Mouse (Mus musculus): ENCODE results near the gene Gan. TPM values are rescaled to one million over a fixed set of nuclear protein-coding genes. Genes with fewer than 3 reads are reported as not detected.

Gan gene
- polyA plus RNA-seq (2012; rRNA removed) = 5.8 and 6.5 TPM in 2 replicates

GRCm38 (mm10) chr8:117158135-117158761 lies at the start of gene Gan:
Gene Gan, plus strand, starts transcription at chr8:117158135.

DNA sequence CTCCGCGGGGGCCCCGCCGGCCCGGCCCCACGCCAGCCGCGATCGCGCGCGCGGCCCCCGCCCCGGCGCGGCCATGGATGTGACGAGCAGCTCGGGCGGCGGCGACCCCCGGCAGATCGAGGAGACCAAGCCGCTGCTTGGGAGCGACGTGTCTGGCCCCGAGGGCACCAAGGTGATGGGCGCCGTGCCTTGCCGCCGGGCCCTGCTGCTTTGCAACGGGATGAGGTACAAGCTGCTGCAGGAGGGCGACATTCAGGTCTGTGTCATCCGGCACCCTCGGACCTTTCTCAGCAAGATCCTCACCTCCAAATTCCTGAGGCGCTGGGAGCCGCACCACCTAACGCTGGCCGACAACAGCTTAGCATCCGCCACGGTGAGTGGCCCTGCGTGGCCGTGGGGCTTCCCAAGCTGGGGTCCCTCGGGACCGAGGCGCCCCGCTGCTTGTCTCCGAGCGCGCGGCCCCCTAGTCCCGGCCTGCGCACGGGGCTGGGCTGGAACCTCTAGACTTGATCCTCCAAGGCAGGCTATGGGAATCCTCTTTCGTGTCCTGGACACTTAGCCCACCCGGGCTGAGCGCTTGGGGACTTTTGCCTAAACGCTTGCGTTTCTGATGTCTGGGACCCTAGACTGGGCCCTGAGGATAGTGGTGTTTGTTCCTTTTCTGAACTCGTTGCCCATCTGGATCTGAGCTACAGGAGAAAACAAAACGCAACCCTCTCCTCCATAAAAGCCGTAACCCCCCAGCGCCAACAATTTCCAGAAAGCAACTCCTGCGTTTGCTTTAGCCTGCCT lies 99.3 kb downstream of the Gan start, which contains the start of gene Cmip:
Gene Cmip (plus strand): TSS at position 36 of the 792 bp plus-strand sequence.

Other genes starting within 250 kb of the Gan start
- gene Cmc2, start 236.7 kb upstream of the Gan start, polyA plus RNA-seq (2012; rRNA removed) = 5.1 and 6.0 TPM in 2 replicates
- gene Cenpn, start 236.4 kb upstream of the Gan start, polyA plus RNA-seq (2012; rRNA removed) = 2.2 and 2.3 TPM in 2 replicates
- gene Atmin, start 214.7 kb upstream of the Gan start, polyA plus RNA-seq (2012; rRNA removed) = 11.9 and 14.8 TPM in 2 replicates
- 0.38 and 0.49 TPM in 2 replicates for gene 1700030J22Rik, start 179.2 kb upstream of the Gan start, polyA plus RNA-seq (2012; rRNA removed)
- 17.0 and 19.3 TPM in 2 replicates for gene Gcsh, start 164.6 kb upstream of the Gan start, polyA plus RNA-seq (2012; rRNA removed)
- 0.07 and 0.12 TPM in 2 replicates for gene Pkd1l2, start 75.7 kb upstream of the Gan start, polyA plus RNA-seq (2012; rRNA removed)
- 0.80 and 0.84 TPM in 2 replicates for gene Bco1, start 62.3 kb upstream of the Gan start, polyA plus RNA-seq (2012; rRNA removed)
- gene Cmip, start 98.9 kb downstream of the Gan start, polyA plus RNA-seq (2012; rRNA removed) = 90.1 and 110 TPM in 2 replicates

Measured in colon, adult 2 months (tissue).